Mouse (Mus musculus): ENCODE data around the gene Evi5.
"Not testable (repeated sequence)": the region's sequence is repeated elsewhere in the genome, so short reads cannot be mapped to it uniquely, and the experiment has no call there.

The Evi5 gene

DNA sequence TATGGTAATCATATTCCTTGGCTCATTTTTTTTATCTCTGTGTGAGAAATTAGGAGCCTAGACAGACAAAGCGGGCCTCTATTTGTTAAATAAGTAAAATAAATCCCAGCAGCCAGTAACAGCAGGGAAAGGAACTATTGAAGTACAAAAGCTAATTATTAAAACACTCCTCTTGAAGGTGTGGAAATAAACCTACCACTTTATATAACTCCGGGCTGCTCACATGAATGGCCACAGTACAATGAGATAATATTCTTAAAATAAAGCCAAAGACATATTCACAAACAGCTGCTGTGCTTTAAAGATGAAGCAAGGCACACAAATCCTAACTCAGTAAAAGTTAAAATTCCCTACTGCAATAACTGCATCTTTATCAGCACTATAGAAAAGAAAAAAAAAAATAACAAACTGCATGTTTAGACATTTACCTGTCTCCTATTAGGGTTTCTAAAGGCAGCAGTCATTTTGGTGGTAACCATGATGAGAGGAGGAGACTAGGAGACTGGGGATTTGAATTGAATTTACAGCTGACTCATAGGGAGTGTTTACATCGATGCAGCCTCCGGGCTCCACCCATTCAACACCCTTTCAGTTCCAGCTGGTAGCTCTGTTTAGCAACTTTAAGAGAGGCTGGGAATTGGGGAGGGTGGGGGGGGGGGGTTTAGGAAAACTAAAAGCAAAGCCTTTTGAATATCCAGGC is at the start of gene Evi5:
Gene Evi5 (minus strand): TSS at position 547 of the 700 bp plus-strand sequence.
- no peak for DNase-seq (ENCODE audit: low spot score in 2 of 2)

DNA sequence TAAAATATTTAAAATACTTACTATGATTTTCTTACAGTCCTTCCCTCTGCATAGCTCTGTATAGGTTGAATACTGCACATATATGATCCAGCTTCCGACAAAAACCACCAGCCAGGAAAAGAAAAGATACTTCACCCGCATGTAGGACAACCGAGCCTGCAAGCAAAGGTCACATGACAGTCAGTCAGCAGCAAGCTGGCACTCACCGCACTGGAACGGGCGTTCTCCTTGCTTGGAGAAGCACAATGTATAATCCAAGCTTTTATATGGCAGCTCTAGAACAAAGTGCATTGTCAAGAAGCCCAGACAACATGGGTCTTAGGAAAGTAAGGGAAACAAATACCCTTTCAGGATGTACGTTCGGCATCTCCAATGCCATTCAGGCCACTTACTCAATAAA is 49.7 kb upstream of the Evi5 start:
- peak in 1 of 2 experiments; percentile 27 for DNase-seq (ENCODE audit: low spot score in 2 of 2)

DNA sequence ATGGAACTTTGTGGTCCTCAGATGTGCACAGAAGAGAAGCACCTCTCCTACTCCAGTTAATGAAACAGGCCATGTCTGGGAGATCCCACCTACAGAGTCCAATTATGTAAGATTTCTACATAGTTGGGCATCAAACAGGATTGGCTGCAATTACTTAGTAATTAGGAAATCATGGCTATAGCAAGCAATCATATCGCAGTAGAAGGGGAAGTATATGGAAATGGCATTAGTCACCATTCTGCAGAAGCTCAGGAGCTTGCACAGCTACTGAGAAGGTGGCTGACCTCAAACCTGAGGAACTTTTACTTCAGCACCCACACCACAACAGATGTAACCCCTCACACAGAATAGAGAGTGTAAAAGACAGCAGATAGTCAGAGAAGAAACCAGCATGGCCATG is 47.9 kb upstream of the Evi5 start:
- no peak for DNase-seq (ENCODE audit: low spot score in 2 of 2)

DNA sequence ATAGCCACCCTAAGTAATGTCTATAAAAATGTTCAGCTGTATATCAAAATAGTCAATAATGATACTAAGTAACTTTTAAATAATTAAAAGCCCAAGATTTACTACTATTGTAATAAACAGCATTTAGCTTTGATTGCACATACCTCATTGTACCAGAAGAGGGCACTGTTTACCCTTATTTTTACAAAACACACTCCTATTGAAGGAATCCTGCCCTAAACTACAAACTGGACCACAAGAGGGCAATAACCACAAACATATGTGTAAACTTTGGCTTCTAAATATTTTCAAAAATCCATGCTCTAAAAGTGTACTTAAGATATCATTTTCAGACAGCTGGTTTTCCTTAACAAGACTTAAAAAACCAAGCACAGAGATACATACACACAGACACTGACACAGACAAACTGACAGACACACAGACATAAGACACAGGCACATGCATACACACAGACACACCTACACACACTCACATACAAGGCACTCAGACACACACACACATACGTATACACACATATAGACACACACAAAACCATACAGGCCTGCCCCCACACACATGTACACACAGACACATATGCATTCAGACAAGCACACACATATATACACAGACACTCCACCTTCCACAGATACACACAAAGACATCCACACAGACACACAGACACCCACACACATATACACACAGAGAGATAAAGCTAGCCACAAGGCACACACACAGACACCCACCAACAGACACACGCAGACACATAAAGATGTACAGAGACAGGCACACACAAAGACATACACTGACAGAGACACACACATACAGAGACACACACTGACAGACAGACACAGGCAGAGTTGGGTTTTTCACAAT is 46.7 kb upstream of the Evi5 start:
- DNase-seq (ENCODE audit: low spot score in 2 of 2), result peak; percentile 43 to 72

DNA sequence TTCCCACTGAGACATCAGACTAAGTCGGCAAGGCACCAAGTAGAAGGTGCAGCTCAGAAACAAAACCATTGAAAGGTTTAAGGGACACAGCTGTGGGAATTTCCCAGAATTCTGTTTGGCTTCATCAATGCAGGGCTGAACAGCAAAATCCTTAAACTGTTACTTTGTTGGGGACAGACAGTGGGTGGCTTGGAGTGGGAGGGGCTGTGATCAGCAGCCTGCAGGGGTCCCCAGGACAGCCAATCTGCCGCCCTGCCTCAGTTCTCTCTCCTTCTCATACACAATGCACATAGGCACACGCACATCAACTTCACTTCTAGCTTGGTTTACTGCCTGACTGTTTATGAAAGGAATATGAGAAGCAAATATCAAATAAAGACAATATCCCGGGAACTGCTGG is 40.4 kb upstream of the Evi5 start:
- DNase-seq (ENCODE audit: low spot score in 2 of 2), result no peak

DNA sequence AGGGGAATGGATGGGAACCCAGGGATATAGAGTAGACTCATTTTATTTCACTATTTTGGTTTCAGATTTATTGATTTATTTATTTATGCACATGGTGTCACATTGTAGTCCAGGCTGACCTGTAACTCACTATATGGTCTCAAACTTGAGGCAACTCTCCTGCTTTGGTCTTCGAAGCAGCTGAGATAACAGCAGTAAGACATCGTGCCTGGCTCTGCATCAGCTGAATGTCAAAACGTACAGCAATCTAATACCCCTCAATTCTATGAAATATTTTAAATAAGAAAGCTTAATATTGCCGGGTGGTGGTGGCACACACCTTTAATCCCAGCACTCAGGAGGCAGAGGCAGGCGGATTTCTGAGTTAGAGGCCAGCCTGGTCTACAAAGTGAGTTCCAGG is 36.1 kb upstream of the Evi5 start:
- DNase-seq (ENCODE audit: low spot score in 2 of 2), result no peak

DNA sequence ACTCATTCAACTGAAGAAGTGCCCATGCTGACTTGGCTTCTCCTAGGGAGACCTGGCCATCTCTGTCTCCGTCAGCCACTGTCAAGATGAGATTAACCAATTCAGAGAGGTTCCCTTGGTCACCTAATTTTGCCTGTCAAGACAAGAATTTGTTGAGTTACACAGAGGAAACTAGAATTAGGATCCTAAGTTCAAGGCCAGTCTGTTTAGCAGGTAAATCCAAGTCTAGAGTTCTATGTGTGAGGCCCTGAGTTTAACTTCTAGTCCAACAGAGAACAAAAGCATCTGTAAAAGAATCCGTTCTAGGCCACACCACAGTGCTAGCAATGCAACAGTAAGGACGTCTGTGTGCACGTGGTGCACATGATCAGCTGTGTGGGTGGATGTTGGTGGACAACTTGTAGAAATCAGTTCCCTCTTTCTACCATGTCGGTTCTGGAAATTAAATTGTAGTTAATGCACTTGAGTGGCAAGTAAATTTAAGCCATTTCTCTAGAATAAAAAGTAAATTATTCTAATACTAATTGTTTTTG is 35.2 kb upstream of the Evi5 start:
- no peak for DNase-seq (ENCODE audit: low spot score in 2 of 2)

DNA sequence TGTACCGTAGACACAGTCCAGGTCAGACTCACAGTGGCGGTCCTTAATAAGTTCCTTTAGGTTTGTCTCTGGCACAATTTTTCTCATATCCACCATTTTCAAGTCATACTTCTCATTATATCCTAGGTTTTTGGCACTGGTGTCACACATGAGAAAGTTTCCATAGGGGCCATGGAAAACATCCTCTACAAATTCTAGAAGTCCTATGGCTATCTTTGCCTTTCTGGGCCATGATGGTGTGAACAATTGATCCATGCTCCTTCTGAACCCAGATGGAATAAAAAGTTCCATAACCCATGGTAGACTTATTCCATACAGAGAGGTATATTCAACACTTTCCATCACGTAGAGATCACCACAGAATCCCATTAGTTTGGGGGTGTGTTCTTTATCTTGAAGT is 34.8 kb upstream of the Evi5 start:
- DNase-seq (ENCODE audit: low spot score in 2 of 2), result no peak

DNA sequence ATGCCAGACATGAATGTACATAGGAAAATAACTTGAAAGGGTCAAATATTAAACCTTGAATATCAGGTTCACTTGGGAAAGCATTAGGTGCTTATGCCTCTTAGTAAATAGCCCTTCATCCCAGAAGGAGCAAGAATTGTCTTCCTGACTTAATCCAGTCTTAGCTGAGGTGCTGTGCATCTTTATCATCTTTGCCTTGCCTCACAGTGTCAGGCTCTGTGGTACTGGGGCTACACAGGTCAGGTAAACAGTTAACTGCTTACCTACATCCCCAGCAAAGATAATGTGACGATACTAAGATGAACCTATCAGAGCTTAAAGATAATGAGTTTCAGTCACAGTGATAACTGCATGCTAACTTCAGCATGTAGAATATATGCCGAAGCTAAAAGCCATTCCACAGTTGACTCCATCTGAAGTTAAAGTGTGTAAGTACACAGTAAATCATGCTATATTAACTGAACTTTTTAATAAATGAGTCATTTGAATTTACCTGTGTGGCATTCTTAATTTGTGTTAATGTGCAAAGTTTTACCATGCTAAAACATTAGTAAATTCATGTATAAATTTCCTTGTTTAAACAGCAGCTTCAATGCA is 33.7 kb upstream of the Evi5 start:
- DNase-seq (ENCODE audit: low spot score in 2 of 2), result no peak

DNA sequence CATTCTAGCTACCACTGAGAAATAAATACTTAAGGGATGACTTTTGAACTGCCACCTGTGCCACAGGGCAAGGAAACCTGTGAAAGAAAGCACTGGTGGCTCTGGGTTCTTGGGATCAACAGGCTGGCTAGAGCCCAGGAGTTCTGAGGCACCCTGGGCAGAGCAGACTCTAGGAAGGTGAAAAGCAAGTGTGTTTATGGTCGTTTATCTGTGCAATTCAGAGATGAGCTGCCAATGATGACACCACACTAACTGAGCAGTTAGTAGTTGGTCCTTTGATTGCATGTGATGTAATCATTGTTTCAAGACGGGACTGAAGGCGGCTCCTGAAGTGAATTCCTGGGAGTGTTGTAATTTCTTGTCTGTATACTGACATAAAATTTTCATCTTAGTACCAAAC is 29.4 kb upstream of the Evi5 start:
- DNase-seq (ENCODE audit: low spot score in 2 of 2), result no peak

DNA sequence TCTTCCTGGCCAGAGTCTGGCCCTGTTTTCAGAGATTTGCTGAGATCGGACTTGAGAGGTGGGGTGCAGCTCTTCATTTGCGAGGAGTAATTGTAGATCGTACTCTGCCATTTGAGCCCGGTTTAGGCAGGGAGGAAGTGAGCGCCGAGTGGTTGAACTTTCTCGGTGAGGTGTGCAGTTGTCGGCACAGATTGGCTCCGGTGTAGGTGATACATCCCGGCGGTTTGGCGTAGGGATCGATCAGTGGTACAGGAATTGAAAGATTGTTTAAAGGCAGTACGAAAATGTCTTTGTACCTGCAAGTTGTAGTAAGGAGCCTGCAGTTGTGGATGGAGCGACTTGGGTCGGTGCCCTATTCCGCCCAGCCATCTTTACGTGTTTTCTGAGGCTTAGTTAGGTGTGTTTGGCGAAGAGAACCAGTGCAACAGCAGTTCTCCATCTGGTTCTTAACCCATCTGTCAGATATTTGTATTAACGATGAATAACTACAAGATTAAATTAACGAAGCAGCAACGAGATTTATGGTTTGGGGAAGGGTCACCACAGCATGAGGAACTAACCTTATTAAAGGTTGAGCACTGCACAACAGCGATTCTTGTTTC is 26.2 kb upstream of the Evi5 start:
- DNase-seq (ENCODE audit: low spot score in 2 of 2), result no peak

DNA sequence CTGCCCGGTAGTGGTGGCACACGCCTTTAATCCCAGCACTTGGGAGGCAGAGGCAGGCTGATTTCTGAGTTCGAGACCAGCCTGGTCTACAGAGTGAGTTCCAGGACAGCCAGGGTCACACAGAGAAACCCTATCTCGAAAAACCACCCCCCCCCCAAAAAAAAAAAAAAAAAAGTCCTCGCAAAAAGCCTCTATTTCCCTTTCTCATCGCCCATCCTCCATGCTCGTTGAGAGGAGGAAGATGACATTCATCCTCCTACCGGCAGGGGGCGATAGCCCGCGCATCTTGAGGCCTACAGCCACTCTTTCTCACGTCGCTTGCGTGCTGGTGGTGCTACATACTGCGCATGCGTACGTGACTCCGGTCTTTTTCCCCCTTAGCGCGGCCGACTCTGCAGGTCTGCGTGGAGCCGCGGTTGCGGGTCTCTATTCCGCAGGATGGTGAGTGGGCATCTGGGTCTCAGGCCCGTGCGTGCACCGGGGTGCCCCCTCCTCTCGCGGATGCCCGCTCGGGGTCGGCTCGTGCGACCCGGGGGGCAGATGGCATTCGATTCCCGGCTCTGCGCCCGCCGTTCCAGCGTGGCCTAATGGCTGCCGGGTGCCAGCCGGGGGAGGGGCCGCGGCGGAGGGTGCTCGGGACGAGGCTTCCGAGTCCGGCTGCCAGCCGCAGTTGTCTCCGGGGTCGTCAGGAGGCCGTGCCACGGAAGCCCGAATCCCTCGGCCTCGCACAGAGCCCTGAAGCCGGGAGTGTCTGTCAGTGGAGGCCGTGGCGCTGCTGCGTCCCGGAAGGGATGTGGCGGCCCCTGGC is 25.5 kb upstream of the Evi5 start, which contains the start of gene Rpl5:
Gene Rpl5 (plus strand): TSS at position 297 of the 808 bp plus-strand sequence.
- peak; percentile 94 to 95 for DNase-seq (ENCODE audit: low spot score in 2 of 2)

DNA sequence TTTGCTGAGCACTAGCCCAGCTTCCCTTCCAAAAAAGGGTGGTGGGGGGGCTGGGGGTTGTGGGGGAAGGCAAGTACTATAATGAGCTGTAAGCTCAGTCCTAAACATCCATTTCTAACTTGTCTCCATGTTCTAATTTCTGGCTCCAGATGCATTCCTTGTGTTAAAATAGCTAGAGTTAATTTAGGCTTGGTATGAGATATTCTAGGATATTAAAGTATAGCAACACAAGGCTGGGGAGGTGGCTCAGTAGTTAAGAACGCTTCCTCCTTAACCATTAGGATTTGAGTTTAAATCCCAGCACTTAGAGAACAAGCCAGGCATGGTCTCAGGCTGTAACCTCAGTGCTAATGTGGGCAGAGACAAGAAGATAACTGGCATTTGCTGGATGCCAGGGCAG is 21.4 kb upstream of the Evi5 start:
- DNase-seq (ENCODE audit: low spot score in 2 of 2), result no peak

DNA sequence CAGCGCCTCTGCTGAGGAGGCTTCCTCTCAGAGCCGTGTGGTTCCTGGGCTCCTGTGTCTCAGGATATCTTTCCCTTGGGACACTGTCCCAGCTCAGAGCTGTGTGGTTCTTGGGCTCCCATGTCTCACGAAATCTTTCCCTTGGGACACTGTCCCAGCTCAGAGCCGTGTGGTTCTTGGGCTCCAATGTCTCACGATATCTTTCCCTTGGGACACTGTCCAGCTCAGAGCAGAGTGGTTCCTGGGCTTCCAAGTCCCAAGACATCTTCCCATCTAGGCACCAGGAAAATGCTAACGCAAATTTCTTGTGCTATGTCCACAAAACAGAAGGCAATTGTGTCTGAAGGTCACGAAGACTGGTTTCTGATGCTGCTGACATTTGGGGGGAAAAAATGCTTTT is 19.8 kb upstream of the Evi5 start:
- no peak for DNase-seq (ENCODE audit: low spot score in 2 of 2)

DNA sequence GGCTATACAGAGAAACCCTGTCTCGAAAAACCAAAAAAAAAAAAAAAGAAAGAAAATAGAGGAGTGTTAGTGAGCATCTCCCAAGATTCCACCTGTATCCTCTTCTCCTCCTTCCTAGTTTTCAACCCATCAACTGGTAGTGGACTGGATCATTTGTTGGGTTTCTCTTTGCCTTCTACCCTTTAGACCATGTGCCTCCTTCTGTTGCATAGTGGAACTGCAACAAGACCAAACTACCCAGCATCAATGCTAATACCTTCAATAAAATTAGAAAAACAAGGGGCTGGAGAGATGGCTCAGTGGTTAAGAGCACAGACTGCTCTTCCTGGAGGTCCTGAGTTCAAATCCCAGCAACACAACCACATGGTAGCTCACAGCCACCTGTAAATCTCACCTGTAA is 16.6 kb upstream of the Evi5 start:
- not testable (repeated sequence) for DNase-seq (ENCODE audit: low spot score in 2 of 2)

DNA sequence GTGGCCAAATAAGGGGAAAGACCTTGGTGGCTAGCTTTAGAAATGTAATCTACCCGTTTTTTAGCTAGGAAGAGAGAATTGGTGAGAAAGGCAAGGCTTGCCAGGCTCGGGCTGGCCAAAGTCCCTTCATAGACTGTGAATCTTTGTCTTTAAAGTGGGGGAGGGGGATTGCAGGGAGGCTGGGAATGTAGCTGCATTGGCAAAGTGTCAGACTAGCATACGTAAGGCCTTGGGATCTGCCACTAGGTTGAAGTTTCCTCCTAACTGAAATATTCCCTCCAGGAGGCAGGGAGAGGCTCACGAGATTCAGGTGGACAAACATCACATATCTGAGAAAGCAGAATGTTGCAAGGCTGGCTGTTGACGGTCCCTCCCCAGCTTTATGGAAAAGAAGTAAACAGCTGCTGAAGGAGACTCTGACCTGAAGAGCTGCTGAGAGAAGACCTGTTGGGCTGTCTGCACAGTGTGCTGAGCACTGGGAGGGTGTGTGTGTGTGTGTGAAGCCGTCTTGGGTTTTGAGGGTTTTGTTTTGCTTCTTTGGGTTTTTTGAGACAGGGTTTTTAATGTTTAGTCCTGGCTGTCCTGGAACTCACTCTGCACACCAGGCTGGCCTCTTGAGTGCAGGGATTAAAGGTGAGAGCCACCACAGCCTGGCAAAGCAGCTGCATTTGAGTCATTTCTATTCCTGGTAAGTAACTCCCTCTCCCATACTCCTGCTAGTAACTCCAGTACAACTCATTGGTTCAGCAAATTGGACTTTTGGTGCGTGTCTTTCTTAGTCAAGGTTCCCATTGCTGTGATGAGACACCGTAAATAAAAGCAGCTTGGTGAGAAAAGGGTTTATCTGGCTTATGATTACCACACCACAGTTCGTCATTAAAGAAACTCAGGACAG is 15.3 kb upstream of the Evi5 start:
- DNase-seq (ENCODE audit: low spot score in 2 of 2), result no peak

DNA sequence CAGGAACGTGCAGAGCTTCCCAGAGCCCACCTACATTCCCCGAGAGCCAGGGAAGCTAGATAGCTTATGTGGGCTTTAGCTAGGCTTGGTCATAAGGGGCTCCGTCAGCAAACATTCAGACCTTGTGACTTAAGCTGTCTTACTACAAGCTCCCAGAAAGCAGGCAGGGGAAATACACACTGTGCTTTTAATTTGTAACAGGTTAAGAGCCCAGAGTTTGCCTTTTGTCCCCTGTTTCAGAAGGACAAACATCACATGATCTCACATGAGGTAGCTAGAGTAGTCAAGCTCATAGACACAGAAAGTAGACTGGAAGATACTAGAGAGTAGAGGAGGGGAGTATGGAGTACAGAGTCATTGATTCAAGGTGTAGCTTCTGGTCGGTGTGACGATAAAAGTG is 5.8 kb upstream of the Evi5 start:
- no peak for DNase-seq (ENCODE audit: low spot score in 2 of 2)

DNA sequence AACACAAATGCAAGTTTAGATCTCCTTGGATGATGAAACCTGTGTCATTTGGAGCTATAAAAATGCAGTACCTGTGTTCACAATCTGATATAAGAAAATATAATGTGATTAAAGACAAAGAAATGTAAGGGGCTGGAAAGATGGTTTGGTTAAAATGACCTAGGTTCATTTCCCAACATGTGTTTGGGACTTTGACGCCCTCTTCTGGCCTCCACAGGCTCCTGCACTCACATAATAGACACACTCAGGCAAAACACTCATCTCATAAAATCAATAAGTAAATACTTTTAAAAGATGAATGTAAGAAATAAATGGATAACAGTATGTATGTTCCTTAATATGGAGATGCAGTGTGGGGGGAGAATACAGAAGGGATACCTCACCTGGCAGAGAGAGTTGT is 2.1 kb upstream of the Evi5 start:
- no peak for DNase-seq (ENCODE audit: low spot score in 2 of 2)

DNA sequence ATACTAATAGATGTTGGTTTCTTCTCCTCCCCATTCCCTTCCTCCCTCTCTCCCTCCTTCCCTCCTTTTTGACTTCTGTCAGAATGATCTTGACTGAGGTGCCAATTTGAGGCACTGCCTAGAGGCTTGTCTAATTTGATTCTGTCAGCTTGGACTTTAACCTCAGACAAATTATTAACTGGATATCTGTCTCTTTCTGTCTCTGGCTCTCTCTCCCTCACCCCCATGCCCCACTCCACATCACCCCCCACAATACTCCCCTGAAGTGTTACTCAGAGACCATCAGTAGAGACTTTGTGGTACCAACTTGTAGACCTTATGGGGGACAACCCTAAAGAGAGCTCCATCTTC is 329 bp upstream of the Evi5 start:
- no peak for DNase-seq (ENCODE audit: low spot score in 2 of 2)

DNA sequence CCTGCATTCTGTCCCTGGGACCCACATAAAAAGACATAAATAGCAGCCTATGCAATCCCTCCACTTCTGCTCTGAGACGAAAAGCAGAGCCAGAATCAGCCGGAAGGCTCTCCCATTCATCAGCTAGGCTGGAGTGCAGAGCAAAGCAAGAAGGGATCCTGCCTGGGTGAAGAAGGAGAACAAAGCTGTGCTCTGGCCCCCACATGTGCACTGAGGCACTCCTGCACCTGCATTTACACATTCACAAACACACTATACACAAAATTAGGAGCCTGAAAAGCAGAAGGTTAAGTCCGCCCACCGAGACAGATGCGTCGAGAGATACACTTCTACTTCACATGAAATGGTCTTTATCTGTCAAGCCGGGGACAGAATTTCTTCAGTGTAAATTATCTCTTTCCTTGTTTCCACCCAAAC is 1.0 kb downstream of the Evi5 start:
- DNase-seq (ENCODE audit: low spot score in 2 of 2), result no peak

Measured in heart, adult 9 months (tissue).